Mouse (Mus musculus): Measurements from ENCODE around the gene Wdr24. TPM values are rescaled to one million over a fixed set of nuclear protein-coding genes. Genes with fewer than 3 reads are reported as not detected.
A peak's percentile ranks its signal among the peaks of the same experiment; 100 is the strongest.
"Not testable (repeated sequence)": the region's sequence is repeated elsewhere in the genome, so short reads cannot be mapped to it uniquely, and the experiment has no call there.

Gene Wdr24
- polyA plus RNA-seq, 1 experiment from 2014 or later: 11.9 TPM

- under 1% methylated on average over 45 of the region's 45 CpGs for WGBS (ENCODE audit: insufficient replicate concordance)
- Histone ChIP-seq H3K36me3 (peaks cover 30% of the 10 kb centered on the region), H3K4me2 (peak overlapping the region; percentile 94), H3K4me1 (replicated peaks) (peaks cover 42% of the 10 kb centered on the region), H3K27ac (peak overlapping the region; percentile 92), H3K4me3 (replicated peaks) (peak overlapping the region; percentile 89), H3K9me3 (replicated peaks) (no peaks in the 10 kb centered on the region), H3K27me3 (no peaks in the 10 kb centered on the region), H3K9ac (peak overlapping the region; percentile 84)
- DNase-seq: peak; percentile 74
- ATAC-seq (ENCODE audit: low read depth): peak; percentile 67
Measured at GRCm38 (mm10) chr17:25791843-25792527, 31.4 kb upstream of the Wdr24 start.

DNA sequence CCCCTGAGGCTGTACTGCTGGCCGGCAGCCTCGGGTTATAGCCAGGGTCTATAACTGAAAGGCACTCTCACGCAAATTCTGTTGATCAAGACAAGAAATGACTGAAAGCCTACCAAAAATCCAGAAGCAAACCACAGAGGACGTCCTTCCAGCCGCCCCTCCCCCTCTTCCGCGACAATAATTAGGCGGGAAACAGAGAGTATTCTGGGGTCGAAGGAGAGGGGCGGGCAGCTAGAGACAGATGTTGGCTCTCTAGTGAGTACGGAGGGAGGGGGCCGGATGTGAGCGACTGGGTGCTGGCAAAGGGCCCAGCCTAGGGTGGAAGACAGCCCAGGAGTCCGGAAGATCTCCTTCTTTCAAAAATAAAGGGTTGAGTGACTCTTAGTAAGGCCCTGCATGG lies 30.8 kb upstream of the Wdr24 start, which contains the start of gene Fam173a:
TSS of gene Fam173a (minus strand) at position 287 of the 400 bp plus-strand sequence.
- H3K9ac ChIP-seq: peak within 1 kb of the TSS; percentile 84
- H3K4me3 ChIP-seq (replicated peaks): peak within 1 kb of the TSS; percentile 89
- peak within 1 kb of the TSS; percentile 94 for H3K4me2 ChIP-seq
- H3K27me3 ChIP-seq: no peaks in the 10 kb centered on the region
- peak; percentile 38 for DNase-seq
- WGBS (ENCODE audit: insufficient replicate concordance): 1% methylated on average over 14 of the region's 14 CpGs
- peak; percentile 43; the same call in 1 of the 2 replicates for ATAC-seq (ENCODE audit: low read depth)
- H3K27ac ChIP-seq: peak within 1 kb of the TSS; percentile 92
- H3K4me1 ChIP-seq (replicated peaks): peaks cover 48% of the 10 kb centered on the region
- H3K9me3 ChIP-seq (replicated peaks): no peaks in the 10 kb centered on the region
- peaks cover 26% of the 10 kb centered on the region for H3K36me3 ChIP-seq

- no peak for DNase-seq
- WGBS (ENCODE audit: insufficient replicate concordance): 80% methylated on average over 13 of the region's 13 CpGs
- peaks cover 13% of the 10 kb centered on the region for H3K36me3 ChIP-seq
- no peak overlapping the region for H3K4me2 ChIP-seq
- H3K9me3 ChIP-seq (replicated peaks): no peaks in the 10 kb centered on the region
- H3K4me1 ChIP-seq (replicated peaks): peaks cover 49% of the 10 kb centered on the region
- no peak overlapping the region for H3K9ac ChIP-seq
- H3K27me3 ChIP-seq: no peaks in the 10 kb centered on the region
- no peak overlapping the region for H3K4me3 ChIP-seq (replicated peaks)
- H3K27ac ChIP-seq: no peak overlapping the region
- ATAC-seq (ENCODE audit: low read depth): no peak
Measured at GRCm38 (mm10) chr17:25794197-25794596, 29.2 kb upstream of the Wdr24 start.

DNA sequence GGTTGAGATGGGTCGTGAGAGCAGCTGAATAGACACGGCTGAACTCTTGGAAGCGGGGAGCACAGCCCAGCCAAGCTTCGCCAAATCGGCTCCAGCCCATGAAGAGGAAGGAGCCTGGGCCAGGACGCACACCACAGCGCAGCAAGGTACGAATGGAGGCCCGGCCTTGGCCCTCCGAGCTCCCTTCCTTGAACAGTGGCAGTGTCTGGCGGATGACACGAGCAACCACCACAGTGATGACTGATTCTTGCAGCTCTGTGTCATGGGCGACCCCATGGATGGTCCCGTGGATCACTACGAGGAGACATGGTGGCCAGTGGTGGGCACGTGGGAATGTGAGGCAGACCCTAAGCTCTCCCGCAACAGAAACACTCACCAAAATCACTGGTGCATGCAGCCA lies 28.4 kb upstream of the Wdr24 start:
- H3K9me3 ChIP-seq (replicated peaks): no peaks in the 10 kb centered on the region
- no peak overlapping the region for H3K9ac ChIP-seq
- no peak overlapping the region for H3K27ac ChIP-seq
- ATAC-seq (ENCODE audit: low read depth) (no peak), DNase-seq (no peak)
- H3K36me3 ChIP-seq: peaks cover 5% of the 10 kb centered on the region
- peaks cover 49% of the 10 kb centered on the region for H3K4me1 ChIP-seq (replicated peaks)
- H3K4me3 ChIP-seq (replicated peaks): no peak overlapping the region
- 83% methylated on average over 17 of the region's 17 CpGs for WGBS (ENCODE audit: insufficient replicate concordance)
- no peaks in the 10 kb centered on the region for H3K27me3 ChIP-seq
- H3K4me2 ChIP-seq: peak overlapping the region; percentile 98

GRCm38 (mm10) chr17:25795609-25796092 lies 27.8 kb upstream of the Wdr24 start, which contains the start of gene AC134908.4:
AC134908.4 (minus strand) TSS chr17:25795659.
- Histone ChIP-seq H3K9ac (peak within 1 kb of the TSS; percentile 80), H3K4me2 (peak within 1 kb of the TSS; percentile 98), H3K36me3 (peaks cover 1% of the 10 kb centered on the region), H3K27ac (peak within 1 kb of the TSS; percentile 34), H3K9me3 (replicated peaks) (no peaks in the 10 kb centered on the region), H3K4me1 (replicated peaks) (peaks cover 45% of the 10 kb centered on the region), H3K4me3 (replicated peaks) (peak within 1 kb of the TSS; percentile 83), H3K27me3 (no peaks in the 10 kb centered on the region)
- ATAC-seq (ENCODE audit: low read depth) (no peak), DNase-seq (no peak)
- WGBS (ENCODE audit: insufficient replicate concordance): 47% methylated on average over 6 of the region's 6 CpGs

DNA sequence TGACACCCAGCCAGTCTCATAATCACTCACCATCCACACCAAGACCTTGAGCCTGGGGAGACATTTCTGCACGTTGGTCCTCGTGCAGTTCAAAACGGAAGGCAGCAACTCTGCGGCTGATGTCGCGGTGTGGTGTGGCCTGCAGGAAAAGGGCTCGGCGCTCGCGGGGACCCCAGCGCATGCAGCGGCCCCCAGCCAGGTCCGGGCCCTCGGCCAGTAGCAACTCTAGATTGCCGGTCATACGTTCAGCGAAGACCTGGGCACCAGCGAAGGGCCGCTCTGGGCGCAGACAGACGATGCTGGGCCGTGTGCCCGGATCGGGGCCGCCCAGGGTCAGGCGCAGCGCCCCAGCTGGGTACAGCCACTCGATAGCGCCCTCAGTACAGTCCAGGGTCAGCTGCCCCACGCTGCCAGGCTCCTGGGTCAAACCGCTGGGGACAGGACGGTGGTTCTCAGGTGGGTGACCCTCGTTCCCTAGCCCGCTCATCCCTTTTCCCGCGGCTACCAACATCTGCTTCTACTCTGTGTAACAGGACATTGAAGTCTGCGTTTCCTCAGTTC lies 27.1 kb upstream of the Wdr24 start:
- ATAC-seq (ENCODE audit: low read depth) (peak; percentile 3), DNase-seq (no peak)
- Histone ChIP-seq H3K4me3 (replicated peaks) (peak overlapping the region; percentile 83), H3K27me3 (peaks cover 1% of the 10 kb centered on the region; the same call in 1 of the 2 replicates), H3K36me3 (no peaks in the 10 kb centered on the region), H3K9ac (peak overlapping the region; percentile 80), H3K27ac (peak overlapping the region; percentile 34), H3K4me2 (peak overlapping the region; percentile 98), H3K4me1 (replicated peaks) (peaks cover 38% of the 10 kb centered on the region), H3K9me3 (replicated peaks) (no peaks in the 10 kb centered on the region)
- 1% methylated on average over 37 of the region's 37 CpGs for WGBS (ENCODE audit: insufficient replicate concordance)

- ATAC-seq (ENCODE audit: low read depth): peak; percentile 78
- Histone ChIP-seq H3K4me3 (replicated peaks) (peak within 1 kb of the TSS; percentile 83), H3K4me2 (peak within 1 kb of the TSS; percentile 98), H3K9me3 (replicated peaks) (no peaks in the 10 kb centered on the region), H3K36me3 (no peaks in the 10 kb centered on the region), H3K27ac (peak within 1 kb of the TSS; percentile 34), H3K27me3 (peaks cover 6% of the 10 kb centered on the region; the same call in 1 of the 2 replicates), H3K4me1 (replicated peaks) (peaks cover 35% of the 10 kb centered on the region), H3K9ac (peak within 1 kb of the TSS; percentile 80)
- WGBS (ENCODE audit: insufficient replicate concordance): under 1% methylated on average over 35 of the region's 35 CpGs
- DNase-seq: peak; percentile 83
Measured at GRCm38 (mm10) chr17:25796951-25797369, 26.5 kb upstream of the Wdr24 start, which contains the start of gene Metrn. Metrn (minus strand) TSS chr17:25797136.

- Histone ChIP-seq H3K9me3 (replicated peaks) (no peaks in the 10 kb centered on the region), H3K36me3 (no peaks in the 10 kb centered on the region), H3K4me1 (replicated peaks) (peaks cover 12% of the 10 kb centered on the region), H3K27me3 (peaks cover 34% of the 10 kb centered on the region), H3K27ac (no peak overlapping the region), H3K4me3 (replicated peaks) (no peak overlapping the region), H3K4me2 (no peak overlapping the region), H3K9ac (no peak overlapping the region)
- DNase-seq (peak; percentile 62), ATAC-seq (ENCODE audit: low read depth) (no peak)
- 5% methylated on average over 6 of the region's 6 CpGs for WGBS (ENCODE audit: insufficient replicate concordance)
Measured at GRCm38 (mm10) chr17:25801029-25801428, 22.4 kb upstream of the Wdr24 start.

GRCm38 (mm10) chr17:25802825-25803517 lies 20.5 kb upstream of the Wdr24 start:
- Histone ChIP-seq H3K27me3 (peaks cover 48% of the 10 kb centered on the region), H3K9me3 (replicated peaks) (no peaks in the 10 kb centered on the region), H3K27ac (no peak overlapping the region), H3K4me2 (no peak overlapping the region), H3K4me1 (replicated peaks) (no peaks in the 10 kb centered on the region), H3K9ac (no peak overlapping the region), H3K36me3 (no peaks in the 10 kb centered on the region), H3K4me3 (replicated peaks) (no peak overlapping the region)
- 11% methylated on average over 10 of the region's 10 CpGs for WGBS (ENCODE audit: insufficient replicate concordance)
- DNase-seq (no peak), ATAC-seq (ENCODE audit: low read depth) (no peak)

GRCm38 (mm10) chr17:25806507-25806906 lies 16.9 kb upstream of the Wdr24 start:
- 75% methylated on average over 4 of the region's 4 CpGs for WGBS (ENCODE audit: insufficient replicate concordance)
- no peak overlapping the region for H3K4me3 ChIP-seq (replicated peaks)
- H3K4me2 ChIP-seq: no peak overlapping the region
- H3K9me3 ChIP-seq (replicated peaks): no peaks in the 10 kb centered on the region
- no peak for DNase-seq
- no peak for ATAC-seq (ENCODE audit: low read depth)
- peaks cover 80% of the 10 kb centered on the region for H3K27me3 ChIP-seq
- H3K27ac ChIP-seq: no peak overlapping the region
- no peak overlapping the region for H3K9ac ChIP-seq
- H3K4me1 ChIP-seq (replicated peaks): peaks cover 13% of the 10 kb centered on the region
- no peaks in the 10 kb centered on the region for H3K36me3 ChIP-seq

DNA sequence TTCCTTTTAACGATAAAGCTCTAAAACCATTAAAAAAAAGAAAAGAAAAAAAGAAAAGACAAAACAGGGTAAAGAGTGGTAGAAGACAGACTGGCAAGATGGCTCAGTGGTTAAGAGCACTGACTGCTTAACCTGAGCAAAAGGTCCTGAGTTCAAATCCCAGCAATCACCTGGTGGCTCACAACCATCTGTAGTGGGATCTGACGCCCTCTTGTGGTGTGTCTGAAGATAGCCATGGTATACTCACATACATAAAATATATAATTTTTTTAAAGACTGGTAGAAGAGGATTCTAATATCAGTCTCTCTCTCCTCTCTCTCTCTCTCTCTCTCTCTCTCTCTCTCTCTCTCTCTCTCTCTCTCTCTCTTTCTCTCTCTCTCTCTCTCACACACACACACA lies 16.0 kb upstream of the Wdr24 start:
- Histone ChIP-seq H3K27me3 (peaks cover 82% of the 10 kb centered on the region), H3K4me1 (replicated peaks) (peaks cover 13% of the 10 kb centered on the region)
- H3K4me3 ChIP-seq (replicated peaks); DNase-seq; H3K4me2 ChIP-seq; H3K27ac ChIP-seq; ATAC-seq (ENCODE audit: low read depth); H3K9ac ChIP-seq; H3K36me3 ChIP-seq; H3K9me3 ChIP-seq (replicated peaks): not testable (repeated sequence)
- WGBS (ENCODE audit: insufficient replicate concordance): 42% methylated on average over 2 of the region's 2 CpGs

Measured in liver, embryonic 13.5 days (tissue).